Mouse (Mus musculus) cortical plate, adult 2 months (tissue): ENCODE data around the gene Clcn7. TPM values are rescaled to one million over a fixed set of nuclear protein-coding genes. Genes with fewer than 3 reads are reported as not detected.

Source experiments
- H3K27ac ChIP-seq: fragments of 200-500 bp; 2 replicates; pipeline ENCODE4 v1.5.1; 2012; ENCODE audit warnings: low read length, control low read depth, inconsistent platforms; ENCODE audit not compliant: insufficient read depth
- H3K4me1 ChIP-seq: fragments of 200-500 bp; 2 replicates; pipeline ENCODE4 v1.6.1; 2011; ENCODE audit warnings: low read length; ENCODE audit not compliant: control insufficient read depth, insufficient read depth
- H3K4me3 ChIP-seq: fragments of 200-500 bp; 2 replicates; pipeline ENCODE4 v1.5.1; 2011; ENCODE audit warnings: mild to moderate bottlenecking, low read length, control low read depth; ENCODE audit not compliant: insufficient read depth
- CTCF ChIP-seq: fragments of 200-500 bp; IDR thresholded peaks from 2 replicates; pipeline ENCODE4 v1.5.1; 2011; ENCODE audit warnings: mild to moderate bottlenecking, control low read depth, low read length; ENCODE audit not compliant: insufficient read depth; ENCODE audit errors: extremely low read depth
- POLR2A ChIP-seq: fragments of 200-500 bp; IDR thresholded peaks from 2 replicates; pipeline ENCODE4 v1.6.1; 2011; ENCODE audit warnings: mild to moderate bottlenecking, low read length, control low read depth; ENCODE audit not compliant: insufficient read depth; ENCODE audit errors: extremely low read depth
- polyA plus RNA-seq: library from polyadenylated mRNA; depleted of rRNA; stranded (reverse); fragments of >200 nt; gene quantifications from 2 replicates; pipeline ENCODE4 v1.2.3, GENCODE M21; 2012; rRNA removed

Clcn7 gene
- polyA plus RNA-seq, 1 experiment, result 45.6 TPM

GRCm38 (mm10) chr17:25189091-25189490, 55.9 kb downstream of the Clcn7 start:
- Histone ChIP-seq H3K4me1 (peaks cover 2% of the 10 kb centered on the region), H3K4me3 (peak overlapping the region; percentile 91), H3K27ac (no peak overlapping the region)
- no peak for TF ChIP-seq CTCF
- TF ChIP-seq POLR2A, result no peak

GRCm38 (mm10) chr17:25202401-25202800, 69.2 kb downstream of the Clcn7 start:
- H3K4me3 ChIP-seq, result no peak overlapping the region
- H3K4me1 ChIP-seq, result no peaks in the 10 kb centered on the region
- no peak for TF ChIP-seq CTCF
- TF ChIP-seq POLR2A, result no peak
- H3K27ac ChIP-seq, result no peak overlapping the region

DNA sequence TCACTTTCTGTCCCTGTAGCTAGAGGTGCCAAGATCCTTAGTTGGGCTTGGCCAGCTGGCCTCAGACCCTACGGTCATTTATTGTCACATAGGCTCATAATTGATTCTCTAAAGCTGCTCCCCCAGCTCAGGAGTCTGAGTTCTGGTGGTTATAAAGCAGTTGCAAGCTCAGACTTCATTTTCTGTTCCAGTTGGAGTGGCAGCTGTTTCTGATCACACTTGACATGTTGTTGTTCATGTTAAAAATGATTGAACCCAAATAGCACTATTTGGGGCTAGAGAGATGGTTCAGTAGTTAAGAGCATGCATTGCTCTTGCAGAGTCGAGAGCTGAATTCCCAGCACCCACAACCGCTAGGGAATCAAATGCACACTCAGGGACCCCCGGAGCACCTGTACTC, 76.8 kb downstream of the Clcn7 start:
- Histone ChIP-seq H3K27ac (no peak overlapping the region), H3K4me1 (no peaks in the 10 kb centered on the region), H3K4me3 (no peak overlapping the region)
- TF ChIP-seq CTCF (no peak), POLR2A (no peak)

DNA sequence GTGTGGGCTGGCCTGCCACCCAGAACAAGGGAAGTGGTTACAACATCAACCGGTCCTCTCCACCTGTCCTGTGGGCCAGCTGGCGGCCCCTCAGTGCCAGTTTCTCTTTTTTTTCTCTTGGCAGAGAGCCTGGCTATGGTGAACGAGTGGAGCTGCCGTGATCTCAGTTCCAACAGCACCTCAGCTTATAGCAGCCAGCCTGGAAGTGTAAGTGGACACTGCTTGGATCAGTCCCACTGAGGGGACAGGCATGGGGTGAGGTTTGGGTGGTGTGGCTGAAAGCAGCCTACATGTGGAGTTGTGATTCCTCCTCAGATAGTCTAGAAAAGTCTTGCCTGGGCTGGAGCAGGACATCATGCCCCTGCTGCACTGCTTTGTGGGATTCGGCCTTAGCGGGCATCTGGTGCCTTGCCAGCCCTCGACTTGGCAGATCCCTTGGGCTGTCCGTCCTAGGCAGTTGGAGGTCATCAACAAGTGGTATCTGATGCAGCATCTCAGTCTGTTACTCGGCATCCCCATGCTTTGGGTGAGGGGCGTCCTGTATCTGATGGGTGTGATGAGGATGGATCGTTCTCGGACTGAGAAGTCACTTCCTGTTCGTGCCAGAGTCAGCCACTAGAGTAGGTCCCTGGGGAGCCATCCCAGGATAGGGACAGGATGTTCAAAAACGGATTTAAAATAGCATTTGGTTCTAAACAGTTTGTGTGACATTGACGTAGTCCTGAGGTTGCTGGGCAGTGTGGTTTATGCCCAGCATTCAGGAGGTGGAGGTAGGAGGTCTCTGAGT, 77.7 kb downstream of the Clcn7 start:
- no peaks in the 10 kb centered on the region for H3K4me1 ChIP-seq
- no peak for TF ChIP-seq POLR2A
- TF ChIP-seq CTCF, result no peak
- H3K4me3 ChIP-seq, result no peak overlapping the region
- peak overlapping the region; percentile 8; the same call in 1 of the 2 replicates for H3K27ac ChIP-seq

- TF ChIP-seq CTCF (no peak), POLR2A (no peak)
- no peak overlapping the region for H3K4me3 ChIP-seq
- H3K4me1 ChIP-seq, result no peaks in the 10 kb centered on the region
- H3K27ac ChIP-seq, result no peak overlapping the region
These were observed 78.5 kb downstream of the Clcn7 start for GRCm38 (mm10) chr17:25211705-25212104.

Other genes with a start within 250 kb of the Clcn7 start
- gene Nubp2, start 247.0 kb upstream of the Clcn7 start, polyA plus RNA-seq, result 24.6 and 27.3 TPM in 2 replicates
- 91.9 and 92.7 TPM in 2 replicates for gene Spsb3, start 246.7 kb upstream of the Clcn7 start, polyA plus RNA-seq
- 62.4 and 65.0 TPM in 2 replicates for gene Eme2, start 238.3 kb upstream of the Clcn7 start, polyA plus RNA-seq
- gene Mrps34, start 238.3 kb upstream of the Clcn7 start, polyA plus RNA-seq, result 115 and 117 TPM in 2 replicates
- 94.5 and 94.7 TPM in 2 replicates for gene Nme3, start 236.9 kb upstream of the Clcn7 start, polyA plus RNA-seq
- 328 and 355 TPM in 2 replicates for gene Mapk8ip3, start 196.4 kb upstream of the Clcn7 start, polyA plus RNA-seq
- 4.5 and 6.2 TPM in 2 replicates for gene Jpt2, start 172.7 kb upstream of the Clcn7 start, polyA plus RNA-seq
- gene Cramp1l, start 117.6 kb upstream of the Clcn7 start, polyA plus RNA-seq, result 22.0 and 23.1 TPM in 2 replicates
- 22.2 and 22.7 TPM in 2 replicates for gene Ift140, start 117.3 kb upstream of the Clcn7 start, polyA plus RNA-seq
- gene Tmem204, start 49.8 kb upstream of the Clcn7 start, polyA plus RNA-seq, result 17.8 and 19.4 TPM in 2 replicates
- gene Telo2, start 17.4 kb upstream of the Clcn7 start, polyA plus RNA-seq, result 18.5 and 24.8 TPM in 2 replicates
- gene Ptx4, start 12.6 kb upstream of the Clcn7 start, polyA plus RNA-seq, result 0.19 and 0.34 TPM in 2 replicates
- not detected in 2 replicates for gene Ccdc154, start 29.1 kb downstream of the Clcn7 start, polyA plus RNA-seq
- gene Gm38655, start 42.1 kb downstream of the Clcn7 start, polyA plus RNA-seq, result not detected in 2 replicates
- gene BC003965, start 51.2 kb downstream of the Clcn7 start, polyA plus RNA-seq, result 22.9 and 23.9 TPM in 2 replicates
- gene Unkl, start 55.0 kb downstream of the Clcn7 start, polyA plus RNA-seq, result 37.6 and 42.9 TPM in 2 replicates
- 121 and 126 TPM in 2 replicates for gene Gnptg, start 106.7 kb downstream of the Clcn7 start, polyA plus RNA-seq
- gene Tsr3, start 106.8 kb downstream of the Clcn7 start, polyA plus RNA-seq, result 35.3 and 35.6 TPM in 2 replicates
- 4.3 and 5.4 TPM in 2 replicates for gene Baiap3, start 123.0 kb downstream of the Clcn7 start, polyA plus RNA-seq
- gene Ube2i, start 141.2 kb downstream of the Clcn7 start, polyA plus RNA-seq, result 257 and 264 TPM in 2 replicates
- gene Prss34, start 165.0 kb downstream of the Clcn7 start, polyA plus RNA-seq, result not detected in 2 replicates
- not detected in 2 replicates for gene Prss28, start 175.3 kb downstream of the Clcn7 start, polyA plus RNA-seq
- not detected in 2 replicates for gene Prss29, start 185.3 kb downstream of the Clcn7 start, polyA plus RNA-seq
- gene Tpsab1, start 212.2 kb downstream of the Clcn7 start, polyA plus RNA-seq, result 0.06 TPM in 1 of 2 replicates, not detected in the other
- 0.13 and 0.76 TPM in 2 replicates for gene Tpsb2, start 232.9 kb downstream of the Clcn7 start, polyA plus RNA-seq
- gene Tpsg1, start 235.9 kb downstream of the Clcn7 start, polyA plus RNA-seq, result not detected in 2 replicates